In the genomic region with DNA sequence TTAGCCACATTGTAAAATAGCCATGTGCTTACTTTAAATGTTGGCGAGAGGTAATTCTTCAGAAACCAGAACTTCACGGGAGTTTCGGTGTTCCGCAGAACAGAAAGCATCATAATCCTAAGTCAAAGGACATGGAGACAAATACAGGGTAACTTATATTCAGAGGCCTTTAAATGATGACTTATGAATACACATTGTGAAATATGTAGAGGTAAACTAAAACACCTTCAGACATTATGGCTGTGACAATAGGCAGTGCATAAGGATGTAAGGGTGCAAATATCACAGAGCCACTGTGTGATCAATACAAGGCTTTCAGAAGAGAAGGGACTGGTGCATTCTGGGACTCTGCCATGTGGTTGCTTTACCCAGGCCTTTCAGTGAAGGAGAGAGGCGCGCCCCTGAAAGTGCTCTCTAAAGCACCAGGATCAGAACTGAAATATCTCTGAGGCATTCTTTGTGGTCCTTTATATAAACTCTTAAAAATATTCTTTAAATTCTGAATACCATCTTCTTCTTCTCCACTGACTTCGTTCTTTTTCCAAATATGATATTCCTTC, we compare ENCODE assay signal across 9 mouse cellular contexts.
DNase-seq lines count a peak whose midpoint lies in the region; ATAC-seq and TF ChIP-seq lines count a peak whose summit lies in the region.
"Had no signal": no experiment of that assay in that cellular context is flagged by ENCODE, and none has a peak within 500 bp of the region (broad histone marks: within the 10 kb centered on the region; RNA-seq: fewer than 3 reads in every experiment).

No protein-coding gene starts in this region.

- H3K4me3 ChIP-seq in liver, embryonic 14.5 days (ENCODE audit: insufficient read depth in 1 of 2, low read depth in 2 of 2, low read length in 2 of 2): peak overlapping the region; percentile 59 to 64; a peak in 3 of 4 replicates
- peak overlapping the region; percentile 48 for H3K4me3 ChIP-seq in stomach, postnatal 0 days (ENCODE audit: low read depth, low read length)
- H3K4me3 ChIP-seq: myocyte had no signal

- TF ChIP-seq EP300 in liver, embryonic 14.5 days (IDR thresholded peaks at IDR 0.05; ENCODE audit: low read depth): no peak
- TF ChIP-seq EP300 in stomach, postnatal 0 days (optimal IDR thresholded peaks at IDR 0.05): no peak

- H3K9me3 ChIP-seq in liver, embryonic 14.5 days (ENCODE audit: control insufficient read depth, low read length): no peaks in the 10 kb centered on the region
- H3K9me3 ChIP-seq in stomach, postnatal 0 days (ENCODE audit: control insufficient read depth, low read length): no peaks in the 10 kb centered on the region

- no peaks in the 10 kb centered on the region for H3K36me3 ChIP-seq in liver, embryonic 14.5 days (replicated peaks; ENCODE audit: control insufficient read depth, insufficient read depth, low read depth)
- no peaks in the 10 kb centered on the region for H3K36me3 ChIP-seq in stomach, postnatal 0 days (ENCODE audit: control insufficient read depth, insufficient read depth, low read length)

- H3K27me3 ChIP-seq in liver, embryonic 14.5 days (ENCODE audit: control insufficient read depth, insufficient read depth, low read length): no peaks in the 10 kb centered on the region
- H3K27me3 ChIP-seq in stomach, postnatal 0 days (ENCODE audit: control insufficient read depth, insufficient read depth, low read length): no peaks in the 10 kb centered on the region

- H3K27ac ChIP-seq in liver, embryonic 14.5 days: peak overlapping the region; percentile 47; the same call in 1 of the 2 replicates
- peak overlapping the region; percentile 79 for H3K27ac ChIP-seq in stomach, postnatal 0 days (replicated peaks)

- TF ChIP-seq CTCF in liver, embryonic 14.5 days (IDR thresholded peaks at IDR 0.05; ENCODE audit: low read depth): no peak
- TF ChIP-seq CTCF in stomach, postnatal 0 days (IDR thresholded peaks at IDR 0.05; ENCODE audit: low read depth): no peak

- peaks cover 0 to 3% of the 10 kb centered on the region in 2 experiments; a peak in 2 of 4 replicates for H3K4me1 ChIP-seq in liver, embryonic 14.5 days (replicated peaks; ENCODE audit: control insufficient read depth in 2 of 2, insufficient read depth in 2 of 2, low read length in 1 of 2)
- no peaks in the 10 kb centered on the region for H3K4me1 ChIP-seq in stomach, postnatal 0 days (replicated peaks; ENCODE audit: control insufficient read depth, insufficient read depth)

- peak; percentile 54 for DNase-seq in cerebellum, adult 9-10 months
- DNase-seq in cerebellum, adult 11 months: no peak
- peak; percentile 27 for DNase-seq in thymus, postnatal 0 days (ENCODE audit: low spot score)
- no peak for DNase-seq in thymus, postnatal 14 days
- no peak for DNase-seq in liver, embryonic 14.5 days (ENCODE audit: low read depth in 3 of 3, low spot score in 3 of 3)
- peak; percentile 24 for DNase-seq in stomach, postnatal 0 days (ENCODE audit: low spot score)
- DNase-seq in layer of hippocampus, postnatal 10 days (ENCODE audit: low spot score in 2 of 2): no peak
- no peak for DNase-seq in gastrocnemius, postnatal 25 days

- peak overlapping the region; percentile 57 for H3K9ac ChIP-seq in liver, embryonic 14.5 days (replicated peaks)
- H3K9ac ChIP-seq in stomach, postnatal 0 days (ENCODE audit: low read length): peak overlapping the region; percentile 41

- H3K4me2 ChIP-seq in liver, embryonic 14.5 days (ENCODE audit: low read depth): peak overlapping the region; percentile 98
- H3K4me2 ChIP-seq in stomach, postnatal 0 days (replicated peaks; ENCODE audit: low read depth): peak overlapping the region; percentile 78

- WGBS in liver, embryonic 14.5 days (ENCODE audit: insufficient replicate concordance): 44% methylated on average over 7 of the region's 7 CpGs
- WGBS in stomach, postnatal 0 days: 44% methylated on average over 7 of the region's 7 CpGs

- ATAC-seq in liver, embryonic 14.5 days (ENCODE audit: insufficient read depth): no peak
- no peak for ATAC-seq in stomach, postnatal 0 days (ENCODE audit: low FRiP score, low TSS enrichment)

Comparison
In these comparisons a context has a peak if more than half of its experiments do, and no peak if none do; other contexts are left out.
1. DNase-seq: peak in cerebellum, adult 9-10 months (single experiment), thymus, postnatal 0 days (single experiment) and stomach, postnatal 0 days (single experiment); none in cerebellum, adult 11 months (single experiment), thymus, postnatal 14 days (single experiment), liver, embryonic 14.5 days (0 of 3), layer of hippocampus, postnatal 10 days (0 of 2) and gastrocnemius, postnatal 25 days (single experiment).